7 mouse cellular contexts compared by ENCODE assay signal in the genomic region with DNA sequence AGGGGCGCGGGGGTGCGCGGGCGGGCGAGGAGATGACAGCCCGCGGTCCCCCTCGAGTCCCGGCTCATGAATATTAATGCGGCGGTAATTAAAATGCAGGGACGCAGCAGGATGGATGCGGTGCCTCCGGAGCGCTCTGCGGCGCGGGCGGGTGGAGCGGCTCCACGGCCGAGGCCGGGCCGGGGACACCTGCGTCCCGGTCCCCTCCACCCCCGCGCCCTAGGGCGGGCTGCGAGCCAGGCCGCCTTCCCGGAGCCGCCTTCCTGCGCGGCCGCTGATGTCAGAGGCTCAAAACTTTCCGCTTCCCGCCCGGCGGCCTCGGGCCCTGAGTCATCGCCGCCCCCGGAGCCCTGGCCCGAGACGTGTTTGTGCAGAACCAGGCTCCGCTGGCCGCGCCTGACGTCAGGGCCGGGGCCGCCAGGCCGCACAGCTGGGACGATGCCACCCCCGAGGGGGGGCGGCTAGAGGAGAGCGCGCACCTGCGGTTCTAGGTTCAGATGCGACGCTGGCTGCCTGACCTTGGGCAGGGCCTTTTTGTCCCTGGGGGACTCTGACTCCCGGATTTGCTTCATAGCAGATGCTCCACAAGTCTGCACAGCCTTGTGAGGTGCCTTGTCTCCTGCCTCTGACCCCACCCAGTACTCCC.
DNase-seq lines count a peak whose midpoint lies in the region; ATAC-seq lines count a peak whose summit lies in the region.

No protein-coding gene starts in this region.

- no peaks in the 10 kb centered on the region for H3K9me3 ChIP-seq in limb, embryonic 10.5 days (replicated peaks)
- no peaks in the 10 kb centered on the region for H3K9me3 ChIP-seq in midbrain, embryonic 12.5 days

- H3K27me3 ChIP-seq in limb, embryonic 10.5 days (ENCODE audit: low read depth, poor library complexity, severe bottlenecking), result no peaks in the 10 kb centered on the region
- no peaks in the 10 kb centered on the region for H3K27me3 ChIP-seq in midbrain, embryonic 12.5 days

- H3K9ac ChIP-seq in midbrain, embryonic 12.5 days (replicated peaks), result peak overlapping the region; percentile 57

- peak; percentile 87 to 90 for DNase-seq in cerebellum, postnatal 36 days
- DNase-seq in gastrocnemius, postnatal 25 days, result peak; percentile 95
- peak; percentile 77 for DNase-seq in limb, embryonic 10.5 days (ENCODE audit: low spot score)
- DNase-seq in spleen, postnatal 10 days (ENCODE audit: low spot score in 2 of 2), result peak; percentile 32 to 70

- ATAC-seq in activated CD4-positive, CD25-positive, alpha-beta regulatory T cell, adult 4 months, result peak; percentile 73
- ATAC-seq in inflammation-experienced regulatory T-cells, adult 6 months, result peak; percentile 82
- ATAC-seq in midbrain, embryonic 12.5 days (ENCODE audit: low FRiP score, low read depth), result peak; percentile 79

- no peaks in the 10 kb centered on the region for H3K36me3 ChIP-seq in limb, embryonic 10.5 days
- no peaks in the 10 kb centered on the region for H3K36me3 ChIP-seq in midbrain, embryonic 12.5 days

- H3K4me2 ChIP-seq in midbrain, embryonic 12.5 days (replicated peaks), result peak overlapping the region; percentile 64

- WGBS in limb, embryonic 10.5 days, result under 1% methylated on average over 63 of the region's 63 CpGs
- under 1% methylated on average over 63 of the region's 63 CpGs for WGBS in midbrain, embryonic 12.5 days

- peak overlapping the region; percentile 57 for H3K4me3 ChIP-seq in limb, embryonic 10.5 days
- H3K4me3 ChIP-seq in midbrain, embryonic 12.5 days, result peak overlapping the region; percentile 38

- H3K27ac ChIP-seq in limb, embryonic 10.5 days, result peak overlapping the region; percentile 94
- peak overlapping the region; percentile 98 for H3K27ac ChIP-seq in midbrain, embryonic 12.5 days (replicated peaks)

- peaks cover 91% of the 10 kb centered on the region for H3K4me1 ChIP-seq in limb, embryonic 10.5 days
- peaks cover 73% of the 10 kb centered on the region for H3K4me1 ChIP-seq in midbrain, embryonic 12.5 days

Comparison
In these comparisons a context has a peak if more than half of its experiments do, and no peak if none do; other contexts are left out.
1. Peak in every context shown above with its lines: DNase-seq, ATAC-seq, H3K4me3 ChIP-seq and H3K27ac ChIP-seq.